Mouse (Mus musculus): Measurements from ENCODE around the gene Snrk.
"Not testable (repeated sequence)": the region's sequence is repeated elsewhere in the genome, so short reads cannot be mapped to it uniquely, and the experiment has no call there.

Gene Snrk

DNA sequence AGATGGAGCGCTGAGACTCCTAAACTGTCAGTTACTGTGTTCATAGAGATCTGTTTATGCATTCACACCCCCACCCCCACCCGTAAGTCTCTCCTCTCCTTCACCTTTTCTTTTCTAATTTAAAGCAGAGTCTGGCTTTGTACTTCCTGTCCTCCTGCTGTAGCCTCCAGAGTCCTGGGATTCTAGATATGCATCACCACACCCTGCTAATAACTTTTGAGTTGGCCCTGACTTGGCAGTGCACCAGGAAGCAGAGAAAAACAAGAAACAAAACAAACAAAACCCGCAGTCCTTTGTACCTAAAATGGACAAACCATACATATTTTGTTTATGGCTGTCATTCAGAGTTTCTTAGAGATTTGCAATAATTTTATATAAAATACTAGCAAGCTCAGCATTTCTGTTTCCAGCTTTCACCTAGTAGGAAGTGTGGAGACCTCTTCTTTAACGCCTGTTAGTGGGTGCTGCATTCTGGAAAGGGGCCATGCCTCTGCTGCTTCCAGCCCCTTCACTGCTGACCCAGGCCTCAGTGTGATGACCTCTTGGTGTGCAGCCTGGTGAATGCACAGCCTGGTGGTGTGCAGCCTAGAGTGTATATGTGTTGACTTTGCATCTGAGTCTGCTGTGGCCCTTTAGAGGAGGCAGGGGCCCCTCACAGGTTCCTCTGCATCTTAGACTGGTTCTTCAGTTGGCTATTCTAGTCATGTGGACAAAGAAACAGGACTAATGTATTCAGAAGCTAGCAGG, 29.2 kb downstream of the Snrk start:
- no peak for DNase-seq

DNA sequence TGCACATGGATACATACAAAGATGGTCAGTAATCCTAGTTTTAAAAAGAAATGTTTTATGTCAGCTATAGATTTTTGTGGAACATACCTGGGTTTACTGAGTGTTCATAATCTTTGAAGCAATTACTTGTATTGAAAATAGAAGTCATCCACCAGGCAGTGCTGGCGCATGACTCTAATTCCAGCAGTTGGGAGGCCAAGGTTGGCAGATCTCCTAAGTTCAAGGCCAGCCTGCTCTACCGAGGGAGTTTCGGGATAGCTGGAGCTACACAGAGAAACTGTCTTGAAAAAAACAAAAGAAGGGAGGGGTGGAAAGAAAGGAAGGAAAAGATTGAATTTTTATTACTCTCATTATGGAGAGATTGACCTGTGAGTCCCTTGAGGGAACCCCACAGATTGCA, 31.3 kb downstream of the Snrk start:
- DNase-seq, result no peak

DNA sequence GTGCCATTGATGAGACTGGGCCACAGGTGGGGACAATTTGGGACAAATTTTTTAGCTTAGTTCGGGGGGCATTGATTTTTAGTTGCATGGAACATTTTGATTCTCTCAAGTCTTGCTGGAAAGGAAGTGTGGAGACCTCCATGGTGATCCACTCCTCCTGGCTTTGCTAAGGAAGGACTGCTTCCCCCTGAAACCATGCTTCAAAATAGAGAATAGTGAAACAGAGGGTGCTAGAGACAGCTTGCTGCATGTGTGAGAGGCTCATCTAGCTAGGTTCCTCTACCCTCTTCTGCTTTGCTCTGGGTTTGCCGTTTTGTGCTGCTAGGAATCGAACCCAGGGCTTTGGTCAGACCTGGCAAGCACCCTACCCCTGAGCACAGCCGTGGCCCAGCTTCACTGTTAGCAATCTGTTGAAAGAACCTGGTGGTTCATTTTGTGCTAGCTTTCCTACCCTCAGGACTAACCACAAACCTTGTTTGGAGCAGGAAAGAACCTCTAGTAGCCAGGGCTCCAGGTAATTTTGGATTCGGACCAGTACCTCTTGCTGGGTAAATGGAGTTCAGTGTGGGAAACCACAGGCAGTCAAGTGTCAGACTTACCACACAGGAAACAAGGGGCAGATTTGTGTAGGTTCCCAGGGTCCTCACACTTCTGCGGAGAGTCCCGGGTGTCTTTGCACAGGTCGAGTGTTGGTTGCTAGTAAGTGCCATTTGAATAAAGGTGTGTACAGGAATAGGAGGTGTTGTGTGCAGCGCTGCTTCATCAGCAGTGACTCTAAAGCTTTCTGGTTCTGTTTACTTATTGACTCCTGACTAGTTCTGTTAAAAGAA, 33.1 kb downstream of the Snrk start:
- DNase-seq, result no peak

DNA sequence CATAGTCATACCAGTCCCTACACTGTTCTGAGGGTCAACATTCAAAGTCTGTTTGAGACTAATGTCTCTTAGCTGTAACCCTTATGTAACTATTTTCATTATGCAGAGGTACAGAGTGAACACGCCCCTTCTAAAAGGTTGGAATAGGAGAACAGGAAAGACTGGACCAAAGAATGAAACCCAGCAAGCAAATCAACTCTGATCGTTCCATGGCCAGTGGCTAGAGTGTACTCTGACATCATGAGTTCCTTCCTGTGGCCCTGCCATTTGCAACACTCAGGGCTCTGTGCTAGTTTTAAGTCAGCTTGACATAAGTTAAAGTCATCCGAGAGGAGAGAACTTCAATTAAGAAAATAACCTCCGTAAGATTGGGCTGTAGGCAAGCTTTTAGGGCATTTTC, 35.0 kb downstream of the Snrk start:
- DNase-seq, result no peak

DNA sequence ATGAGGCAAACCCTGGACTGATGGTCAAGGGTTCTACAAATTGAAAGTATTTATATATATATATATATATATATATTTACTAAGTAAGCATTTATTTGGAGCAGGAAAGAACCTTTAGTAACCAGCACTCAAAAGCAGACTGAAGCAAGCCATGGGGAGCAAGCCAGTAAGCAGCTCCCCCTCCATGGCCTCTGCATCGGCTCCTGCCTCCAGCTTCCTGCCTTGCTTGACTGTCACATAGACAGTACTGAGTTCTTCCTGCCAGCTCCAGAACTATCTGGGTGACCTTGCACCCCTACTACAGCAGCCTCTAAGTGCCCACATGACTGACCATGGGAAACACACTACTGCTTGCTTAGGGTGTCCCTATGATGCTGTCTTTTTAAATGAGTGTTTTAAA, 35.4 kb downstream of the Snrk start:
- no peak for DNase-seq

DNA sequence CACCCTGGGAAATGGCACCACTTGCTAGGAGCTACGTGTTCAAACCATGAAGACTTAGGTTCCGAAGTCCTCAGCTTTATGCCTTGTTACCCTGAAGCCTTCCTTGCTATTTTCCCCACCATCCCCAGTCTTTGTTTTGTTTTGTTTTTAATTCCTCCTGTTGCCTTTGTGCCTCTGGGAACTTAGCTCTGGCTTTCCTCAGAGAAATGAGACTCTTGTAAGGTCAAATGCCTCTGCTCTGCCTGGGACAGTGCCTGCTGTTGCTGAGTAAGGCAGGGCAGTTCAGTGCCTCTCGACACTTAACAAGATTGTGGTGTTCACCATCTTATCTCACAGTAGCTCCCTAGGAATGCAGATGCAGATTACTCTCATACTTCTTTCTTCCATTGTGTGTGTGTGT, 36.4 kb downstream of the Snrk start:
- no peak for DNase-seq

DNA sequence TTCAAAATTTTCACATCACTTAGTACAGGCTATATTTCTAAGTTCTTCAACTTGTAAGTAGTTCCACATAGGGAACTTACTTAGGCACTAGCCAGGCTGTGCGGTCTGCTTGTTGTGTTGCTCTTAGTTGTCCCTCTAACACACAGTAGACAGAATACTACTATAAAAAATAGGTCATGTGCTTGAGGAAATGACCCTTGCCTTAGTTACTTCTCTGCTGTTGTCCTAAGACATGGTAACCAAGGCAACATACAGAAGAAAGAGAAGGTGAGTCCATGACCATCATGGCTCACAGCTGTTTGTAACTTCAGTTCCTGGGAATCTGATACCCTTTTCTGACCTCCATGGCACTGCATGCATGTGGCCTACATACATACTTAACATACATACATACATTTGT, 38.1 kb downstream of the Snrk start:
- no peak for DNase-seq

DNA sequence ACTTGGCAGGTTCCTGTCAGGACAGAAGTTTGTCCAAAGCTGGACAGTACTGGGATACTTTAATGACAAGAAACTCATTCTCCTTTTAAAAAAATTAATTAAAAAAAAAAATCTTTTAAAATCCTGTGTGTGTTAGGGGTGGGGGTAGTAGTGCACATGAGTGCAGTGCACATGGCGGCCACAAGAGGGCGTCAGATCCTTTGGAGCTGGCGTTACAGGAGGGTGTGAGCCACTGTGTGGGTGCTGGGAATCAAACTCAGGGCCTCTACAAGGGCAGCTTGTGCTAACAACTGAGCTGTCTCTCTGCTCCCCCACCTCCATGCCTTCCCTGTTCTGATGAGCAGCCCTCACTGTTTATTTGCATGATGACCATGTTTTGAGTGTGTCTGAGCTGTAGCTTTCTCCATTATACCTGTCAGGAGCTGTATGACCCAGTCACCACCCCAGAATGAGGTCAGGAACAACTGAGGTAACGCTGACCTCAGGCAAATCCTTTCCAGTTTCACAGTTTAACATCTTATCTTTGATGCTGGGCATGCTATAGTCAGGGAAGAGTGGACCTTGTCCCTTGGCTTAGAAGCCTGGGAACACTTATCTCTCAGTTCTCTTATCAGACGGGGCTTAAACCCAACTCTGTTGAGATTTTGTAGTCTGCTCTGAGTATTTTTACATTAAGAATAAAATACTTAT, 39.5 kb downstream of the Snrk start:
- no peak for DNase-seq

DNA sequence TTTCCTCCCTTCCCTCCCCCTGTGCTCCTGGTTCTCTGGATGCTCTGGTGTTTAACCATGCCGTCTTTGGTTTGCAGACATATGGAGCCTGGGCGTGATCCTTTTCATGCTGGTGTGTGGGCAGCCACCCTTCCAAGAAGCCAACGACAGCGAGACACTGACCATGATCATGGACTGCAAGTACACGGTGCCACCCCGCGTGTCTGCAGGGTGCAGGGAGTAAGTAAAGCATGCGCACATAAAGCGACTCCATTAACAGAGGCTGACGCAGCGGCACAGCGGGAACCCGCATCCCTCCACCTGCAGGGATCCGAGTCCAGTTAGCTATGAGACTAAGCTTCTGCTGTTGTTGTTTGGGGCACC, 40.0 kb downstream of the Snrk start:
- DNase-seq, result no peak

DNA sequence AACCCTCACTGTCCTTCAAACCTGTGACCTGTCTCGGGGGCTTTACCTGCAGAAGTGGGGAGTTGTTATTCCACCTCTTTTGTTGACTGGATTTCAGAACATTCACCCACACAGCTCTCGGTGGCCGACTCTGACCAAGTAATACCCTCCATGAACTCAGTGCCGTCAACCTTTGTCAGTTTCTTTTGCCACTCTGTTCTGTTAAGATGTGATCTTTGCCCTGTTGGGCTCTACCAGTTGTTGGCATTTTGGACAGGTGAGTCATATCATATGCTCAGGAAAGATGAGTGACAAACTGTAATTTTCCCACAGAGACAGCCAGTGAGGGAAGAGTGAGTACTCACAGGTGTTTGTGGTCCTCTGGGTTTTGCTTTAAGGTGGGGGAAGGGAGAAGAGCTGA, 47.5 kb downstream of the Snrk start:
- no peak for DNase-seq

DNA sequence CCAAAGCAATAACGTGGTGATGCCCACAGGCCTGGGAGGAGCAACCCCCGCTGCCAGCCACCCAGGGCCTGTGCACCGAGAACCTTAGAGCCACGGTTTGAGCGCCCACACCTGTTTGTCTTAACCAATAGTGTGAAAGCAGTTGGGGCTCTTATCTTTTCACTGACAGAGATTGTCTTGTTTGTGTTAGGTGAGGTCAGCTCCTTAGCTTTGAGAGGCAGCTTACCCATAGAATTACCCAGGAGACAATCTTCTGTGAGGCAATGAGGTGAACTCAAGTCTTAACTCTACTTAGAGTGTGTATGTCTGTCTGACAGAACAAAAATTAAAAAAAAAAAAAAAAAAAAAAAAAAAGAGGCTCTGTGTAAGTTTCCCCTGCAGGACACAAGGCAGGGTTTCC, 50.7 kb downstream of the Snrk start:
- DNase-seq, result not testable (repeated sequence)

DNA sequence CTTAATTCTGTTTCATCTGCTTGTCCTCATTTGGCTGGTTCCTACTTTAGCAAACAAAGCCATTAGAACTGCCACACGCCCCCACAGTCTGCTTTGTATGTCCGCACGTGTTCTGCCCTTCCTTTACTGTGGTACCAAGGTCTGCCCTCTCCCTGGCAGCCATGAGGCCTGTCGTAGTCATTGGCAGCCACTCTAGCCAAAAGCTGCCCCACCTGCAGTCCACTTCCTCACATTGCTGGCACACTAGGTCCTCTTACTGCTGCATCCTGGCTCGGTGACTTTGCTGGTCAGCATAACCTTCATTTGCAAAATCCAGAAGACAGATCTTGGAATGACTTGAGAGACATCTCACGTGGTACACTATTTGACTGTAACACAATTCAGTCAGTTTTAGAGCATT, 52.8 kb downstream of the Snrk start:
- DNase-seq, result peak; percentile 67

DNA sequence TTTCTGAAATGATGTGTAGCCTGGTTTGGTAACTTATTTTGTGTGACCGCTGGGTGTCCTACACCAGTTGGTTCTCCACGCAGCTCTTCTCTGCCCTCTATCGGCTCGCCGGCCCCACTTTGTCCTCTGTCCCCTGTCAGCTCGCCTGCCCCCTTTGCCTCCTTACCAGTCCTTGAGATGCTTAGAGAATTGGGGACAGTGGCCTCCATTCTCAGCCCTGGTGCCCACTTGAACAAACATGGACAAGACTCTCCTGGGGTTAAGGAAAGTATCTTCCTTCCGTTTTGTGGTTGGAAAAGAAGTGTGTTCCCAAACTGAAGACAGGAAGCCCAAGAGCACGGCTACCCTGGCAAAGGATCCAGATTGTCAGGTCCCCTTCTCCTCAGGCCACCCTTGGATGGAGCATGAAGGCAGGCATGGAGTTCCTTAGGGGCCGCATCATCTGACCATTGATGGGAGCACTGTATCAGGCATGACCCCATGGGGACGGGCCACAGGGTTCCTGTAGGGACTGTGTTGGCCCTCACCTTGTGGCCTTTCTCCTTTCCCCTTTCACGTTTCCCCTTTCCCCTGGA, 55.6 kb downstream of the Snrk start:
- no peak for DNase-seq

DNA sequence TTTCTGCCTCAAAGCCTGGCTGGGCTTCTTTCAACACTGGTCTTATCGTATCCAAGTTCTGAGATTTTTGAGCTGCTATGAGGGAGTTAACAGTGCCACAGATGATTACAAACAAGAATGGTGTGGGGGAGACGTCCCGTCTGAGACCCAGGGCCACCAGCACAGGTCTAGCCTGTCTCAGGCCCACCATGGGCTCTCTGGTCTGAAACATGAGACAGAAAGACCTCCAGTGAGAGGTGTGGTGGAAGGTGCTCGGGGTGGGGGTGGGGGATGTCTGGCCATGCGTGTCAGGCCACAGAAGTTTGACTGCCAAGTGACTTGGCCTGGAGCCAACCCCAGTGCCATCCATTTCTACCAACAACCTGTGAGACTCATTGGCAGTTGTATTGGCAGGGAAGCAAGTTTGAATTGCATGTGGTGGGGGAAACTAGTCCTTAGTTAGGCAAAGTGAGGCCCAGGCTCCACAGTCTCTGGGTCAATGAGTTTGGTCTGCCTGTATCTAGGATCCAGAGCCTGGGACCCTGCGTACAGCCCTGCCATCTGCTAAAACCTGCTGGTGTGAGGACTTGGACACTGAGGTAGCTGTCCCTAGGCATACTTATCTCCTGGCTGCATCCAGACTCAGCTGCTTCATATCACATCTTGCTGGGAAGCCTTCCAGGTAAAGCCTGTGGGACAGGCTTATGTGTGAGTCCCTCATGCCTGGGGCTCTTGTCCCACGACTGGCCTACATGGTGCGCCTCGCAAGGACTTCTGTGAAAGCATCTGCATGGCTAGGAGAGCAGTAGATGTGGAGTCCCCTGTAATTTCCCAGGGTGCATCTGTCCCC, 56.6 kb downstream of the Snrk start:
- DNase-seq, result peak; percentile 45

DNA sequence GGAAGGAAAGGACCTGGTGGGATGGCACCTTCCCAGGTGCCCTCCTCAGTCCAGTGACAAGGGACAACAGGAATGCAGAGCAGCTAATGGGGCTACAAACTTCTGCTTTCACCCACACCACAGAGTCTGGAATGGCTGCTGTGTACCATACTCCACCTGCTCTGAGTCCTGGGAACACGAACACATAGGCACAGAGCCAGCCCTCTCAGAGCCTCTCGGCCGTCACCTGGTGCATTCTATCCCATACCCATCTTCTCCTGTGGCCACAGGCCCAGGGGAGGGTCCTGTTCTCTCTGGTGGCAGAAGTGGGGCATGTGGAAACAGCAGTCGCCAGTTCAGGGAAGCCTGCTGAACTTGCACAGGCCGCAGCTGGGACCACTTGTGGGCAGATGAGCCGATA, 57.7 kb downstream of the Snrk start:
- DNase-seq, result no peak

DNA sequence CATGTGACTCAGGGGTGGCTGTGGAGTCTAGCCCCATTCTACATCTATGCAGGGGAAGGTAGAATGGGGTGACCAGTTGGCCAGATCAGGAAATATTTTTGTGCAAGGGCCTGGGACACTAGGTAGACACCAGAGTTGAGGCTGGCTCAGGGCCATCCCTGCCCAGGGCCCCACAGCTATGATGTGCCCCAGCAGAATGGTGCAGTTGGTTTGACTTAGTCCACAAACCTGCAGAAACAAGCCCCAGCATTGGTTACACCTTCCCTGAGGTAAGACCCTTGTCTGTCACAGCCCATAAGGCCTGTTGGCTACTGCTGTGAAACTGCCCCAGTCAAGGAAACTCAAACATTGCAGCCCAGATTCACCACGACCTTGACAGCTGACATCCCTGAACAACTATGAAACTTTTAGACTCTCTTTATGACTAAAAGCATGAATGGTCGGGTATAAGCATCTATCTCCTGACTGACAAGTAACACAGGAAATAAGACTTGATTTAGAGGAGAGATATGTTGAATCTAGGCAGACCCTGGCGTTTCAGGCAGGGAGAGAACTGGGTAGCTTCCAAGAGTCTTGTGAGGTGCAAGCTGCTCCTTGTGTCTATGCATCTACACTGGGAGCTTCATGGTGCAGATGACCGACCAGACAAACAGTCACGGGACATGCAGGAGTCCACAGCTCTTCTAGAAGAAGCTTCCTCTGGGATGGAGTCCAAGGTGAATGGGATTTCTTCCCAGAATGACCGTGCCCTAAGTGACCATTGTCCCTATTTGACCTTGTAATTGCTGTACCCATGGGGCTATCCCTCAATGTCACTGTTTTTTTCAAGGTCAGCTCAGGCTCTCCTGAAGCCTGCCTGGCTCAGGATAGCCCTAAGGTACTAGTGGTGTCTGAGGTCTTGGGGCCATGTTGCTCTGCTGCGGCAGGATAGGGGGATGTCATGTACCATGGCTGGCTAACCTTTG, 60.5 kb downstream of the Snrk start:
- no peak for DNase-seq

DNA sequence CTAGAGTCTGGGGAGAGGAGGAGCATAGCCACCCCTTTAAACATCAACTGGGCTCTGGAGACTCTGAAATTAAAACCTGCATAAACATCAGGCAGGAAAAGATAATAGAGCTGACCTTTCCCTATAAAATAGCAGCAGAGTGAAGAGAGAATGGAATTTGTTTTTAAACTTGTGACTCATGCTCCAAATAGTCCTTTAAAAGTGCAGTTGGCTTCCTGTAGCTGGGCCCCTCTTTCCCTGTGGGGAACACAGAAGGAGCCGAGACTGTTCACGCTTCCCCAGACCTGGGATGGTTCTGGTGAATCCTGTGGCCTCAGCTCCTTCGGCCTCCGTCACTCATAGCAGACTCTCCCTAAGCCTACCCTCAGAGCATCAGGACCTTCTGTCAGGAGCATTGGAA, 61.4 kb downstream of the Snrk start:
- DNase-seq, result no peak

DNA sequence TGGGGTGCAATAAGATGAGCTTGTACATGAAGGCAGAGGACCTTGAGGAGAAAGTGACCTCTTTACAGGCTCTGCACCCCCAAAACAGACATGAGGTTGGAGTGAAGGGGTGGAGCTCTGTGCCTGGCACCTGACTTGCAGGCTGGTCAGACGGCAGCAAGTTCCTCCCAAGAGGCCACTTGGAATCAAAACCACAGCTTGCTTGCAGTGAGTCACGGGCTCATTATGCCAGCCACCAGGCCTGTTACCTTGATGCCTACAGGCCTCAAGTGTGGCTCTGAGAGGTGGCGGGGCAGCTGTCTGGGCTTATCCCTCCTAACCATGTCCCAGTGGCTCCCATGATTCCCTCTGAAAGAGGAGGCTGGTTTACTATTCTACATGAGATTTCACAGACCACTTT, 63.0 kb downstream of the Snrk start:
- DNase-seq, result no peak

DNA sequence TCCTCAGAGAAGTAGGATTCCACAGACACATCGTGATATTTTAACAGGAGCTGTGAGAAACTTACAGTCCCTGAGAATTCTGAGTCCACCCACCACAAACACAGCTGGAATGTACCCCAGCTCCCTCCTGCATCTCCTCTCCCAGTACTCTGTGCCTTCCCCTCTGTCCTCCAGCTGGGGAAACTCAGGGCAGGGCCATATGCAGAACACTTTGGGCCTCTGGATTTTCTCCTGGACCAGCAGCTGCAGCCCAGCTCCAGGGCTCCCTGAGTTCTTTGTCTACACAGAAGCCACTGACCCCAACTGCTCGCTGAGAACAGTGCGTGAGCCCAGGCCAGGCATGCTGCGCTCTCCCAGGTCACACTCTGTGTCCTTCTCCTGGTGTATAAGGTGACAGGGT, 66.0 kb downstream of the Snrk start:
- no peak for DNase-seq

DNA sequence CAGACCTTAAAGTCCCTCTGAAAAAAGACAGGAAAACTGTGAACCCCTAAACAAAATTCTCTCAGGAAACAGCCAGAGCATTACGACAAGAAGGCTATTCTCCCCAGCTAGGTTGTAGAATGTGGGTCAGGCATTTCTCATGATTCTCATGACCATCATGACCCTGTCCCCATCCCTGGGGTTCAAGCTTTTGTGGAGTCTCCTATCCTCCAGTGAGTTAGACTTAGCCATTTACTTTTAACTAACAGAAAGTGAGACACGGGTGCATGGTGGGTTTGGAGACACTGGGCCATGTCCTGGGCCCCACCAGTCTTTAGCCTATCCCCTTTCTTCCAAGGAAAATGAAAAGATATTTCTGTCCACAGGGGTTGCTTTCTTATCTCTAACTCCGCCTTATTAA, 67.3 kb downstream of the Snrk start:
- no peak for DNase-seq

DNA sequence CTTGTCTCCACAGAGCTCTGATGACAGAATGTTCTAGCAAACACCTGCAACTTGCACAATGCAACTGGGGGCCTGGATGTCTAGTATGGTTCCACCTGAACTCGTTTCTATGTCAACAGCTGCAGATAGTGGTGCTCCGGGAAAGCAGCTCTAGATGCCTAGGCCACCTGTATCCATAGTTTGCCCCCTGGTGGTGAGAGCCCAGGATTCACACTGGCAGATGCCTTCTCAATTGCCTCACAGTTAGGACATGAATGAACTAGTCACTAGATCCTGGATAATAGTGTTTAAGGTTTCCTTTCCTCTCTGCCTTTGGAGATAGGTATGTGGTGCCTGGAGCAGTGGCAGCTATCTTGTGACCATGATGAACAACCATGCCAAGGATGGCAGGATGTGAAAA, 68.0 kb downstream of the Snrk start:
- DNase-seq, result peak; percentile 77

DNA sequence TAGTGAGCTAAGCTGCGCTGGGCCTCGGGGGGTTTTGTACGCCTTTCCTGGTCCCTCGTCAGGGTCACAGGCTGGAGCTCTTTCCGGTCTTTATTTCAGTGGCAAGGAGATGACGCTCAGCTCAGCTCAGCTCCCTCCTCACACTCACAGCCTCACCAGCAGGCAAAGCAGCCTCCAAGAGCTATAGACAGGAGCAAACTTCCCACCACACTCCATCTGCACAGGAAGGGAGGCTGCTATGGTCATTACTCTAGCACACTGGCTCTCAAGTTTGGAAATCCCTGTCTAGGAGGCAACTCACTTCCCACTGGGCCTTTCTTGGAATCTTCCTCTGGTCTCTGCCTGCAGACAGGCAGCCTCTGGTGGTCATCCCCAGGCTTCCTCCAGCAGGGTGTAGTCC, 68.9 kb downstream of the Snrk start:
- no peak for DNase-seq

Measured in cerebellum, adult 11 months (tissue).